Mouse (Mus musculus): ENCODE results near the gene 1700047I17Rik2. TPM values are rescaled to one million over a fixed set of nuclear protein-coding genes. Genes with fewer than 3 reads are reported as not detected.

Gene 1700047I17Rik2
- polyA plus RNA-seq (2012; ENCODE audit: low replicate concordance) = not detected in 2 replicates

DNA sequence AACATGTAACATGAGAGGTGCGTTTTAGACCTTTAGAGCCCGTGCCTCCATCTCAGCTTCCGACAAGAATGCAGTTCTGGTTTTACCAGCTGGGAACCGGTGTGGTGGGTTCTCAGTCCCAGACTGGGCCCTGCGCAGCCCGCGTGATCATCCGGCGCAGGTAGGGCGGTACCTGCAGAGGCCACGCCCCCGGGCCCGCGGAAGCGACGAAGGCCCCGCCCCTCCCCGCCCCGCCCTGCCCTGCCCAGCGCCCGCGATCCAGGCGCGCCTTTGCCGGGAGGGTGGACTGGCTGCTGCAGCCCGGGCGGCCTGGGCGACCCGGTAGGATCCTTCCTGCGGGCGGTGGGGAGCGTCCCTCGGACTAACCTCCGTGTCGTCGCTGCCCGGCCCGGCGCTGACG, at the start of gene 1700047I17Rik2:
1700047I17Rik2 (plus strand) TSS at position 287 of the 400 bp plus-strand sequence.

DNA sequence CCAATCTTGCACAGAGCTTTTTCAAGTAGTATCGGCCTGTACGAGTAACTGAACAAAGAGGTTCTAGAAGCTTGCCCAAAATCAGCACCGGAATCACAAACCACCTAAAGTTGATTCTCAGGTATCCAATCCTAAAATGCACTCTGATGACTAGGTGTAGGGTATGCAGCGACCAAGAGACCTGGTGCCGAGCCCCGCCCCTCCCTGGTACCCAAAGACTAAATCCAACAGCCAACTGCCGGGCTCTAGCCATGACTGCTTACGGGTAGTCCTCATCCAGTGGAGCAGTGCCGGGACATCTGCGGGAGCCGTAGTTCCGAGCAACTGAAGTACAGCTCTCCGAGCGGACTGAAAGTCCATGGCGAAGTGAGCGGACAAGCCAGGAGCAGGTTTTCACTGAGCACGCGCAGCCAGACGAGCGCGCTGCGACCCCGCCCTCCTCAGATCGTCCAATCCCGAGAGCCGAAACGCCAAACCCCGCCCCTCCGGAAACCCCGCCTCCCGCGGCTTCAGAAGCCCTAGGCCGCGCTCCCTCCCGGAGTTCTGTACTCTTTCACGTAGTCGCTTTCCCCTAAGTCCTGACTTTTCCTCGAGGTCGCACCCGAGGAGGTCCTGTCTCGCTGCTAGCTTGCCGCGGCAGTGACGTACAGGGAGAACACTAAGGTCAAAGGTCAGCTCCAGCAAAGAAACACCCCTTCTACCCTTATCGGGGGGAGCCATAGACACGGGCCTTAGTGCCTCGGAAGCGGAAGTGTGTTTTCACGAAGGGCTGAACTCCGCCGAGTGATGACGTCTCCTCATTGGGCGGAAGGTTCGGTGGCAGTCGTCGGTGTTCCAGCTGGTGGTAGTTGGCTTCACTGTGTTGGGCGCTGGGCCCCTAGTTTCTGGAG, 44.6 kb upstream of the 1700047I17Rik2 start, which contains the start of gene Srp54b:
Srp54b (plus strand) TSS at position 546 of the 890 bp plus-strand sequence.

DNA sequence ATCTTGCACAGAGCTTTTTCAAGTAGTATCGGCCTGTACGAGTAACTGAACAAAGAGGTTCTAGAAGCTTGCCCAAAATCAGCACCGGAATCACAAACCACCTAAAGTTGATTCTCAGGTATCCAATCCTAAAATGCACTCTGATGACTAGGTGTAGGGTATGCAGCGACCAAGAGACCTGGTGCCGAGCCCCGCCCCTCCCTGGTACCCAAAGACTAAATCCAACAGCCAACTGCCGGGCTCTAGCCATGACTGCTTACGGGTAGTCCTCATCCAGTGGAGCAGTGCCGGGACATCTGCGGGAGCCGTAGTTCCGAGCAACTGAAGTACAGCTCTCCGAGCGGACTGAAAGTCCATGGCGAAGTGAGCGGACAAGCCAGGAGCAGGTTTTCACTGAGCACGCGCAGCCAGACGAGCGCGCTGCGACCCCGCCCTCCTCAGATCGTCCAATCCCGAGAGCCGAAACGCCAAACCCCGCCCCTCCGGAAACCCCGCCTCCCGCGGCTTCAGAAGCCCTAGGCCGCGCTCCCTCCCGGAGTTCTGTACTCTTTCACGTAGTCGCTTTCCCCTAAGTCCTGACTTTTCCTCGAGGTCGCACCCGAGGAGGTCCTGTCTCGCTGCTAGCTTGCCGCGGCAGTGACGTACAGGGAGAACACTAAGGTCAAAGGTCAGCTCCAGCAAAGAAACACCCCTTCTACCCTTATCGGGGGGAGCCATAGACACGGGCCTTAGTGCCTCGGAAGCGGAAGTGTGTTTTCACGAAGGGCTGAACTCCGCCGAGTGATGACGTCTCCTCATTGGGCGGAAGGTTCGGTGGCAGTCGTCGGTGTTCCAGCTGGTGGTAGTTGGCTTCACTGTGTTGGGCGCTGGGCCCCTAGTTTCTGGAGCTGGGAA, 30.5 kb downstream of the 1700047I17Rik2 start, which contains the start of gene Srp54c:
Srp54c (plus strand) TSS at position 543 of the 894 bp plus-strand sequence.

Other genes with a start within 250 kb of the 1700047I17Rik2 start
- gene Gm20403, start 213.1 kb upstream of the 1700047I17Rik2 start, polyA plus RNA-seq (2012; ENCODE audit: low replicate concordance) = 3.3 and 12.3 TPM in 2 replicates
- gene Baz1a, start 185.2 kb upstream of the 1700047I17Rik2 start, polyA plus RNA-seq (2012; ENCODE audit: low replicate concordance) = 35.4 and 44.5 TPM in 2 replicates
- 0.66 TPM in 1 of 2 replicates, not detected in the other for gene 2700097O09Rik, start 119.5 kb upstream of the 1700047I17Rik2 start, polyA plus RNA-seq (2012; ENCODE audit: low replicate concordance)
- 0.61 and 2.4 TPM in 2 replicates for gene Srp54a, start 119.3 kb upstream of the 1700047I17Rik2 start, polyA plus RNA-seq (2012; ENCODE audit: low replicate concordance)
- 2.0 and 3.1 TPM in 2 replicates for gene Fam177a, start 75.1 kb upstream of the 1700047I17Rik2 start, polyA plus RNA-seq (2012; ENCODE audit: low replicate concordance)
- gene Srp54b, start 44.5 kb upstream of the 1700047I17Rik2 start, polyA plus RNA-seq (2012; ENCODE audit: low replicate concordance) = 17.1 and 126 TPM in 2 replicates
- 0.19 and 1.2 TPM in 2 replicates for gene Srp54c, start 30.6 kb downstream of the 1700047I17Rik2 start, polyA plus RNA-seq (2012; ENCODE audit: low replicate concordance)
- gene 1110008L16Rik, start 100.0 kb downstream of the 1700047I17Rik2 start, polyA plus RNA-seq (2012; ENCODE audit: low replicate concordance) = 1.1 TPM in 2 replicates
- gene Ppp2r3c, start 103.4 kb downstream of the 1700047I17Rik2 start, polyA plus RNA-seq (2012; ENCODE audit: low replicate concordance) = 0.08 and 1.1 TPM in 2 replicates
- 6.5 and 17.6 TPM in 2 replicates for gene Psma6, start 184.6 kb downstream of the 1700047I17Rik2 start, polyA plus RNA-seq (2012; ENCODE audit: low replicate concordance)